ENCODE assay signal across 1 mouse cellular context in genomic region chr17:37246715-37247114, GRCm38 (mm10).
TF ChIP-seq lines count a peak whose summit lies in the region.

No protein-coding gene starts in this region.

TF ChIP-seq in MEL, 35 proteins besides CTCF, POLR2A, EP300 and RAD21 (continued from another document):
- TF ChIP-seq POLR2AphosphoS5 (IDR thresholded peaks at IDR 0.05; ENCODE audit: borderline replicate concordance, low read depth, low read length), result no peak
- TF ChIP-seq MYC (IDR thresholded peaks at IDR 0.05; ENCODE audit: low read depth, low read length), result no peak
- no peak for TF ChIP-seq USF2 (IDR thresholded peaks at IDR 0.05; ENCODE audit: borderline replicate concordance in 1 of 2, insufficient read depth in 1 of 2, low read depth in 1 of 2, low read length in 2 of 2)
